Mouse (Mus musculus): Measurements from ENCODE around the gene Pqlc2. TPM values are rescaled to one million over a fixed set of nuclear protein-coding genes. Genes with fewer than 3 reads are reported as not detected.

The Pqlc2 gene
- polyA plus RNA-seq, 1 experiment from 2014 or later: 11.5 TPM

GRCm38 (mm10) chr4:139338145-139338544 lies 27.6 kb upstream of the Pqlc2 start:
- Histone ChIP-seq H3K36me3 (ENCODE audit: control insufficient read depth, insufficient read depth, low read length) (no peaks in the 10 kb centered on the region), H3K9me3 (ENCODE audit: control insufficient read depth, low read length) (no peaks in the 10 kb centered on the region), H3K4me1 (ENCODE audit: control insufficient read depth, insufficient read depth, low read length) (no peaks in the 10 kb centered on the region), H3K27me3 (ENCODE audit: control insufficient read depth, insufficient read depth, low read length) (no peaks in the 10 kb centered on the region), H3K4me2 (ENCODE audit: low read length) (no peak overlapping the region), H3K27ac (replicated peaks; ENCODE audit: low read depth, low read length) (no peak overlapping the region), H3K9ac (replicated peaks; ENCODE audit: low read length) (no peak overlapping the region), H3K4me3 (replicated peaks; ENCODE audit: low read depth, low read length) (no peak overlapping the region)
- DNase-seq (no peak), ATAC-seq (ENCODE audit: low FRiP score, low TSS enrichment) (no peak)
- 58% methylated on average over 33 of the region's 33 CpGs for WGBS

- H3K36me3 ChIP-seq (ENCODE audit: control insufficient read depth, insufficient read depth, low read length): no peaks in the 10 kb centered on the region
- H3K27ac ChIP-seq (replicated peaks; ENCODE audit: low read depth, low read length): no peak overlapping the region
- no peaks in the 10 kb centered on the region for H3K27me3 ChIP-seq (ENCODE audit: control insufficient read depth, insufficient read depth, low read length)
- H3K4me1 ChIP-seq (ENCODE audit: control insufficient read depth, insufficient read depth, low read length): no peaks in the 10 kb centered on the region
- 31% methylated on average over 24 of the region's 24 CpGs for WGBS
- no peak overlapping the region for H3K4me2 ChIP-seq (ENCODE audit: low read length)
- DNase-seq (peak; percentile 80), ATAC-seq (ENCODE audit: low FRiP score, low TSS enrichment) (no peak)
- H3K9me3 ChIP-seq (ENCODE audit: control insufficient read depth, low read length): no peaks in the 10 kb centered on the region
- H3K4me3 ChIP-seq (replicated peaks; ENCODE audit: low read depth, low read length): no peak overlapping the region
- H3K9ac ChIP-seq (replicated peaks; ENCODE audit: low read length): no peak overlapping the region
Observed at GRCm38 (mm10) chr4:139336822-139337483, 26.4 kb upstream of the Pqlc2 start.

- H3K27ac ChIP-seq (replicated peaks; ENCODE audit: low read depth, low read length): no peak overlapping the region
- no peak overlapping the region for H3K4me2 ChIP-seq (ENCODE audit: low read length)
- no peaks in the 10 kb centered on the region for H3K27me3 ChIP-seq (ENCODE audit: control insufficient read depth, insufficient read depth, low read length)
- ATAC-seq (ENCODE audit: low FRiP score, low TSS enrichment) (no peak), DNase-seq (no peak)
- no peaks in the 10 kb centered on the region for H3K4me1 ChIP-seq (ENCODE audit: control insufficient read depth, insufficient read depth, low read length)
- no peaks in the 10 kb centered on the region for H3K36me3 ChIP-seq (ENCODE audit: control insufficient read depth, insufficient read depth, low read length)
- H3K9me3 ChIP-seq (ENCODE audit: control insufficient read depth, low read length): no peaks in the 10 kb centered on the region
- no peak overlapping the region for H3K4me3 ChIP-seq (replicated peaks; ENCODE audit: low read depth, low read length)
- WGBS: 70% methylated on average over 7 of the region's 7 CpGs
- no peak overlapping the region for H3K9ac ChIP-seq (replicated peaks; ENCODE audit: low read length)
Observed at GRCm38 (mm10) chr4:139335507-139335906, 25.0 kb upstream of the Pqlc2 start.

GRCm38 (mm10) chr4:139334631-139335295 lies 24.3 kb upstream of the Pqlc2 start:
- H3K27ac ChIP-seq (replicated peaks; ENCODE audit: low read depth, low read length): no peak overlapping the region
- WGBS: 70% methylated on average over 7 of the region's 9 CpGs
- no peaks in the 10 kb centered on the region for H3K27me3 ChIP-seq (ENCODE audit: control insufficient read depth, insufficient read depth, low read length)
- no peak overlapping the region for H3K4me2 ChIP-seq (ENCODE audit: low read length)
- H3K4me3 ChIP-seq (replicated peaks; ENCODE audit: low read depth, low read length): no peak overlapping the region
- H3K9me3 ChIP-seq (ENCODE audit: control insufficient read depth, low read length): no peaks in the 10 kb centered on the region
- H3K4me1 ChIP-seq (ENCODE audit: control insufficient read depth, insufficient read depth, low read length): no peaks in the 10 kb centered on the region
- no peak for DNase-seq
- H3K36me3 ChIP-seq (ENCODE audit: control insufficient read depth, insufficient read depth, low read length): no peaks in the 10 kb centered on the region
- no peak overlapping the region for H3K9ac ChIP-seq (replicated peaks; ENCODE audit: low read length)
- no peak for ATAC-seq (ENCODE audit: low FRiP score, low TSS enrichment)

GRCm38 (mm10) chr4:139330605-139331004 lies 20.1 kb upstream of the Pqlc2 start:
- Histone ChIP-seq H3K36me3 (ENCODE audit: control insufficient read depth, insufficient read depth, low read length) (no peaks in the 10 kb centered on the region), H3K27me3 (ENCODE audit: control insufficient read depth, insufficient read depth, low read length) (no peaks in the 10 kb centered on the region), H3K27ac (replicated peaks; ENCODE audit: low read depth, low read length) (no peak overlapping the region), H3K4me1 (ENCODE audit: control insufficient read depth, insufficient read depth, low read length) (no peaks in the 10 kb centered on the region), H3K4me2 (ENCODE audit: low read length) (no peak overlapping the region), H3K4me3 (replicated peaks; ENCODE audit: low read depth, low read length) (no peak overlapping the region), H3K9me3 (ENCODE audit: control insufficient read depth, low read length) (no peaks in the 10 kb centered on the region), H3K9ac (replicated peaks; ENCODE audit: low read length) (no peak overlapping the region)
- 8% methylated on average over 10 of the region's 10 CpGs for WGBS
- ATAC-seq (ENCODE audit: low FRiP score, low TSS enrichment) (no peak), DNase-seq (peak; percentile 66)

GRCm38 (mm10) chr4:139319740-139320139 lies 9.2 kb upstream of the Pqlc2 start:
- no peak for DNase-seq
- Histone ChIP-seq H3K4me2 (ENCODE audit: low read length) (no peak overlapping the region), H3K36me3 (ENCODE audit: control insufficient read depth, insufficient read depth, low read length) (peaks cover 30% of the 10 kb centered on the region), H3K4me3 (replicated peaks; ENCODE audit: low read depth, low read length) (no peak overlapping the region), H3K9me3 (ENCODE audit: control insufficient read depth, low read length) (no peaks in the 10 kb centered on the region), H3K27ac (replicated peaks; ENCODE audit: low read depth, low read length) (no peak overlapping the region), H3K4me1 (ENCODE audit: control insufficient read depth, insufficient read depth, low read length) (no peaks in the 10 kb centered on the region), H3K9ac (replicated peaks; ENCODE audit: low read length) (no peak overlapping the region), H3K27me3 (ENCODE audit: control insufficient read depth, insufficient read depth, low read length) (no peaks in the 10 kb centered on the region)
- WGBS: 94% methylated on average over 4 of the region's 4 CpGs
- ATAC-seq (ENCODE audit: low FRiP score, low TSS enrichment): no peak

- Histone ChIP-seq H3K4me1 (ENCODE audit: control insufficient read depth, insufficient read depth, low read length) (no peaks in the 10 kb centered on the region), H3K4me2 (ENCODE audit: low read length) (no peak overlapping the region), H3K9ac (replicated peaks; ENCODE audit: low read length) (no peak overlapping the region), H3K4me3 (replicated peaks; ENCODE audit: low read depth, low read length) (no peak overlapping the region), H3K36me3 (ENCODE audit: control insufficient read depth, insufficient read depth, low read length) (peaks cover 39% of the 10 kb centered on the region), H3K9me3 (ENCODE audit: control insufficient read depth, low read length) (no peaks in the 10 kb centered on the region), H3K27me3 (ENCODE audit: control insufficient read depth, insufficient read depth, low read length) (no peaks in the 10 kb centered on the region), H3K27ac (replicated peaks; ENCODE audit: low read depth, low read length) (no peak overlapping the region)
- ATAC-seq (ENCODE audit: low FRiP score, low TSS enrichment): no peak
- no peak for DNase-seq
- 93% methylated on average over 11 of the region's 11 CpGs for whole genome bisulfite sequencing
Observed at GRCm38 (mm10) chr4:139318449-139318848, 7.9 kb upstream of the Pqlc2 start.

- no peak for ATAC-seq (ENCODE audit: low FRiP score, low TSS enrichment)
- Histone ChIP-seq H3K4me3 (replicated peaks; ENCODE audit: low read depth, low read length) (no peak overlapping the region), H3K9ac (replicated peaks; ENCODE audit: low read length) (no peak overlapping the region), H3K4me2 (ENCODE audit: low read length) (no peak overlapping the region), H3K4me1 (ENCODE audit: control insufficient read depth, insufficient read depth, low read length) (peaks cover 17% of the 10 kb centered on the region), H3K36me3 (ENCODE audit: control insufficient read depth, insufficient read depth, low read length) (peaks cover 29% of the 10 kb centered on the region), H3K9me3 (ENCODE audit: control insufficient read depth, low read length) (no peaks in the 10 kb centered on the region), H3K27me3 (ENCODE audit: control insufficient read depth, insufficient read depth, low read length) (no peaks in the 10 kb centered on the region), H3K27ac (replicated peaks; ENCODE audit: low read depth, low read length) (no peak overlapping the region)
- DNase-seq: peak; percentile 61
- 58% methylated on average over 4 of the region's 4 CpGs for WGBS
Observed at GRCm38 (mm10) chr4:139312632-139313031, 2.1 kb upstream of the Pqlc2 start.

DNA sequence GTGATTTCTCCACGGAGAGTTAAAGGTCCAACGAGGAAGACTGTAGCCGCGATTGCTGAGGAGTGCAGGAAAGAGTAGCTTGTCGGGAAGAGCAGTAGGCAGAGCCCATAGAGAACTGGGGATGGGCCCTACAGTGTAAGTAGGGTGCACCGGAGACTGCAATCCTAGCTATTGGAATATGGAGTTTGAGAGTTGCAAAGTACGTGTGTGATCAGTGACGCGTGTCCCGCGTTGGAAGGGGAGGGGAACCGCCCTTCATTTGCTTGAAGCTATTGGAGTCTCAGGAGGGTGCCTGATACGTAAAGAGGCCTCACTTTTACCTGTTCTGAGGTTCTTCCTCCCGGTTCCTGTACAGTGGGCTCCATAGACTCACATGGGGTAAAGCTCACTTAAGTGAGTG lies 1.2 kb upstream of the Pqlc2 start:
- peaks cover 19% of the 10 kb centered on the region for H3K36me3 ChIP-seq (ENCODE audit: control insufficient read depth, insufficient read depth, low read length)
- peak overlapping the region; percentile 85 for H3K9ac ChIP-seq (replicated peaks; ENCODE audit: low read length)
- H3K27me3 ChIP-seq (ENCODE audit: control insufficient read depth, insufficient read depth, low read length): no peaks in the 10 kb centered on the region
- DNase-seq: no peak
- H3K4me2 ChIP-seq (ENCODE audit: low read length): peak overlapping the region; percentile 96
- WGBS: 13% methylated on average over 14 of the region's 14 CpGs
- ATAC-seq (ENCODE audit: low FRiP score, low TSS enrichment): no peak
- H3K9me3 ChIP-seq (ENCODE audit: control insufficient read depth, low read length): no peaks in the 10 kb centered on the region
- peak overlapping the region; percentile 91 for H3K4me3 ChIP-seq (replicated peaks; ENCODE audit: low read depth, low read length)
- peaks cover 17% of the 10 kb centered on the region for H3K4me1 ChIP-seq (ENCODE audit: control insufficient read depth, insufficient read depth, low read length)
- H3K27ac ChIP-seq (replicated peaks; ENCODE audit: low read depth, low read length): no peak overlapping the region

All from midbrain, embryonic 14.5 days (tissue).